Mouse (Mus musculus) heart, embryonic 16.5 days (tissue): Measurements from ENCODE around the gene Rpl13a. TPM values are rescaled to one million over a fixed set of nuclear protein-coding genes. Genes with fewer than 3 reads are reported as not detected.
A peak's percentile ranks its signal among the peaks of the same experiment; 100 is the strongest.
"Not testable (repeated sequence)": the region's sequence is repeated elsewhere in the genome, so short reads cannot be mapped to it uniquely, and the experiment has no call there.

Experiments
- ATAC-seq: fragments of 200-750 bp; cut with Nextera tagmentation; replicated peaks from 2 replicates; pipeline ENCODE4 v1.8.0; 2017; ENCODE audit warnings: moderate number of reproducible peaks; ENCODE audit not compliant: insufficient read depth, low FRiP score; ENCODE audit errors: extremely low read depth
- H3K27ac ChIP-seq: fragments of 300-500 bp; sonication (generic); 2 replicates; pipeline ENCODE4 v1.5.1; 2014; ENCODE audit warnings: mild to moderate bottlenecking, low read length, control low read depth, moderate library complexity
- H3K27me3 ChIP-seq: fragments of 300-500 bp; sonication (generic); 2 replicates; pipeline ENCODE4 v1.6.1; 2014; ENCODE audit warnings: low read length, mixed read lengths; ENCODE audit not compliant: control insufficient read depth, insufficient read depth
- H3K36me3 ChIP-seq: fragments of 300-500 bp; sonication (generic); 2 replicates; pipeline ENCODE4 v1.6.1; 2014; ENCODE audit not compliant: control insufficient read depth, insufficient read depth
- H3K4me1 ChIP-seq: fragments of 300-500 bp; sonication (generic); 2 replicates; pipeline ENCODE4 v1.6.1; 2014; ENCODE audit warnings: low read length, mixed read lengths; ENCODE audit not compliant: control insufficient read depth, insufficient read depth
- H3K4me2 ChIP-seq: fragments of 300-500 bp; sonication (generic); 2 replicates; pipeline ENCODE4 v1.6.1; 2014; ENCODE audit warnings: low read depth, mild to moderate bottlenecking, control low read depth, low read length
- H3K4me3 ChIP-seq: fragments of 300-500 bp; sonication (generic); 2 replicates; pipeline ENCODE4 v1.5.1; 2014; ENCODE audit warnings: mild to moderate bottlenecking, control low read depth, low read length
- H3K9ac ChIP-seq: fragments of 300-500 bp; sonication (generic); 2 replicates; pipeline ENCODE4 v1.6.1; 2014; ENCODE audit warnings: low read length, control low read depth
- H3K9me3 ChIP-seq: fragments of 300-500 bp; sonication (generic); replicated peaks from 2 replicates; pipeline ENCODE4 v1.6.1; 2016; ENCODE audit warnings: low read length; ENCODE audit not compliant: control insufficient read depth
- WGBS: fragments of 180-500 bp; shearing (Covaris S2); extraction: QIAGEN DNeasy Blood & Tissue Kit; methylation state at CpG from one replicate; pipeline ENCODE4 v1.1.7; 2014; 5-methylcytosine and 5-hydroxymethylcytosine counted together
- polyA plus RNA-seq: library from polyadenylated mRNA; unstranded; fragments of >200 nt; fragmentation: Nextera tagmentation; extraction: Ambion mirVana; gene quantifications from 2 replicates; pipeline ENCODE4 v1.2.1, GENCODE M21; 2015

The Rpl13a gene
- polyA plus RNA-seq, 1 experiment from 2014 or later: 727 TPM

DNA sequence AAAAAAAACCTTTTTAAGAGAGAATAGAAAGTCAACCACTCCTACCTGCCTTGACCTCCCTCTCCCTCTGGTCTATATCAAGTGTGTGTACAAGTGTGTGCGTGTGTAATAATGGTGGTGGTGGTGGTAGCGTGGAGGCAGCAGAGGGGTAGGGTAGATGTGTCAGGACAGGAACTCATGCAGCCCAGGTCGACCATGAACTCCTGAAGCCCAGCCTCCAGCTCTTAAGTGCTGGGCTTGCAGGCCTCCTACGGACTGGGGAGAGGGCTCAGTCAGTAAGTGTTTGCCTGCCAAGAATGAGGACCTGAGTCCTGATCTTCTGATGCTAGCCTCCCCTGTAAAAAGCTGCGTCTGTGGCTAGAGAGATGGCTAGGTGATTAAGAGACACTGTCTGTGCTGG is 23.6 kb downstream of the Rpl13a start:
- Histone ChIP-seq H3K27me3 (no peaks in the 10 kb centered on the region), H3K4me1 (peaks cover 16% of the 10 kb centered on the region), H3K9me3 (no peaks in the 10 kb centered on the region), H3K4me3 (no peak overlapping the region), H3K36me3 (no peaks in the 10 kb centered on the region), H3K27ac (no peak overlapping the region), H3K4me2 (no peak overlapping the region), H3K9ac (no peak overlapping the region)
- 62% methylated on average over 5 of the region's 5 CpGs for WGBS
- ATAC-seq: no peak

DNA sequence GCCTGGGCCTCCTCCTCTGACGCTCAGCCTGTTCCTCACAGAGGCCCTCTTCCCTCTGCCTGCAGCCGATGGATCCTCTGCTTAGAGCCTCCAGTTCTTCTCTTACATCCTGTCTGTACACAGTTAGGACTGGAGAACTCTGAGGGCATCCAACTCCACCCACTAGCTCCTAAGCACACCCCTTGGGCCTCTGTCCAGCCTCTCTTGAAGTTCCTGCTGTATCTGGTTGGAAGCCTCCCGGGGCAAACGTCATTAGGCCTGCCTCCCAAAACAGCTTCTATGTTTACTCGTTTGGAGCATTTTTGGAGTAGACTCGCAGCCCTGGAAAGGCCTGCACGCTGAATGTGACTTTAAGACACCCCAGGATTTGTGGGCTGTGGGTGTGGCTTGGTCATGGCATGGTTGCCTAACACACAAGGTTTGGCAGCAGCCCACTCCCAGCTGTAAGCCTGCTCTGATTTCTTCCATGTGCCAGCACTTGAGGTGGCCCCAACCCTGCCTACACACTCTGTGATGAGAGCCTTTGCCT is 24.8 kb downstream of the Rpl13a start, which contains the start of gene Fcgrt:
Gene Fcgrt, minus strand, starts transcription at position 200 of the 529 bp plus-strand sequence.
- 17% methylated on average over 7 of the region's 7 CpGs for WGBS
- peak; percentile 97 for ATAC-seq

DNA sequence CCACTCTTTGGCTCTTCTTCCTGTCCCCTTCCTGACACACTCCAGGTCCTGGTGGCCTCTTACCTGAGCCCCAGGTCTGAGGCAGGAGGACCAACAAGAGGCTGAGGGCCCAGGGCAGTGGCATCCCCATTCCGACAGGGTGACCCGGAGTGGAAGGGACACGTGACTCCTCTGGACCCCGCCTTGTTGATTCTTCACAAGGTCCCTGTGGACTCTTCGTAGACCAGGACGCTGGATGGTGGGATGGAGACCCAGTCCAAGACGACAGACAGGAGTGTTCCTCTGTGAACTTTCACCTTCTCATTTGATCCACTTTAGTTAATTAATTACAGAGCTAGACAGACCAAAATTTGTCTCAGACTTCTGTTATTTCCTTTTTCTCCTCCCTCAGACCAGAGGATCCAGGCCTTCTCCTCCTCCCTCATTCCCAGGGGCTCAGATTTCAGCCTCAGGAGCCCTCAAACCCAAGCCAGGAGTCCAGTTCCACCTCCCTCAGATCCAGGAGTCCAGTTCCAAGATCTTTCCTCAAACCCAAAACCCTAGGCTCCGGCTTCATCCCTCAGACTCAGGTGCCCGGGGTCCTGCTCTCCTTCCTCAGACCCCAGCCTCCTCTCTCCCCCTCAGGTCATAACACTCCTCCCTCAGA is 25.5 kb downstream of the Rpl13a start:
- H3K4me2 ChIP-seq: peak overlapping the region; percentile 58
- ATAC-seq: no peak
- H3K27me3 ChIP-seq: no peaks in the 10 kb centered on the region
- H3K27ac ChIP-seq: peak overlapping the region; percentile 89
- peak overlapping the region; percentile 73 for H3K9ac ChIP-seq
- 70% methylated on average over 9 of the region's 9 CpGs for WGBS
- H3K36me3 ChIP-seq: no peaks in the 10 kb centered on the region
- H3K4me1 ChIP-seq: peaks cover 16% of the 10 kb centered on the region
- H3K9me3 ChIP-seq: no peaks in the 10 kb centered on the region
- H3K4me3 ChIP-seq: peak overlapping the region; percentile 47

More for the DNA sequence above, 24.8 kb downstream of the Rpl13a start, which contains the start of gene Fcgrt:
- H3K4me1 ChIP-seq: peaks cover 16% of the 10 kb centered on the region
- H3K4me2 ChIP-seq: peak within 1 kb of the TSS; percentile 58
- H3K4me3 ChIP-seq: peak within 1 kb of the TSS; percentile 47
- no peaks in the 10 kb centered on the region for H3K9me3 ChIP-seq
- peak within 1 kb of the TSS; percentile 73 for H3K9ac ChIP-seq
- peak within 1 kb of the TSS; percentile 89 for H3K27ac ChIP-seq
- no peaks in the 10 kb centered on the region for H3K36me3 ChIP-seq
- no peaks in the 10 kb centered on the region for H3K27me3 ChIP-seq

DNA sequence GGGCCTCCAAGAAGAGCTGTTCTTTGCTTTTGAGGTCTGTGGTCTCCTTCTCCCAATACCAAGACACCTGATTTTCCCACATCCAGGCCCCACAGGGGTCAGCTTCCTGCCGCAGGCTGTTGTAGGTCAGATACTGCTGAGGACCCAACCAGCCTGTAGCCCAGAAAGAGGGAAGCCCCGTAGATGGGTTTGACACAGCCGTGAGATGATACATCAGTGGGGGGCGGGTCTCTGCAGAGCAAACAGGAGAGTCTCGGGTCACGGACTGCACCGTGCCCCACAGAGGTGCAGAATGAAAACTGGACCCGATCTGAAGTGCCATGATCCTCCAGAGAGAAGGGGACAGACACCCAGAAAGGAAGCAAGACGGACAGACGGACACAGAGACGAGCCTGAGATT is 26.1 kb downstream of the Rpl13a start:
- Histone ChIP-seq H3K9me3 (no peaks in the 10 kb centered on the region), H3K27ac (no peak overlapping the region), H3K4me3 (peak overlapping the region; percentile 47), H3K36me3 (no peaks in the 10 kb centered on the region), H3K9ac (peak overlapping the region; percentile 73; the same call in 1 of the 2 replicates), H3K4me1 (peaks cover 16% of the 10 kb centered on the region), H3K4me2 (peak overlapping the region; percentile 58), H3K27me3 (no peaks in the 10 kb centered on the region)
- ATAC-seq: no peak
- WGBS: 80% methylated on average over 11 of the region's 11 CpGs

DNA sequence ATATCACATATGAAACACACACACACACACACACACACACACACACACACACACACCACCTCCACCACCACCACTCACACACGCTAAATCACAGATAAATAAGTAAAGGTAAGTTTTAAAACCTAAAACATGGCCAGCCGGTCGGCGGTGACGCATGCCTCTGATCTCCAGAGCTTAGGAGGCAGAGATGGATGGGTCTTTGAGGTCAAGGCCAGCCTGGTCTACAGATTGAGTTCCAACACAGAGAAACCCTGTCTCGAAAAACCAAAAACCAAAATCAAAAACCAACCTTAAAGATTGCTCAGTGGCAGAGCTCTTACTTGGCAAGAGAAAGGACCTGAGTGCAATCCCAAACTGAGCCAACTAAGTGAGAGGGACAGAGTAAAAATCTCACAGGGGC is 28.5 kb downstream of the Rpl13a start:
- ATAC-seq: no peak
- H3K9ac ChIP-seq: no peak overlapping the region
- peaks cover 16% of the 10 kb centered on the region for H3K4me1 ChIP-seq
- no peak overlapping the region for H3K27ac ChIP-seq
- 88% methylated on average over 6 of the region's 6 CpGs for WGBS
- no peaks in the 10 kb centered on the region for H3K36me3 ChIP-seq
- no peak overlapping the region for H3K4me2 ChIP-seq
- H3K9me3 ChIP-seq: no peaks in the 10 kb centered on the region
- no peaks in the 10 kb centered on the region for H3K27me3 ChIP-seq
- H3K4me3 ChIP-seq: no peak overlapping the region

DNA sequence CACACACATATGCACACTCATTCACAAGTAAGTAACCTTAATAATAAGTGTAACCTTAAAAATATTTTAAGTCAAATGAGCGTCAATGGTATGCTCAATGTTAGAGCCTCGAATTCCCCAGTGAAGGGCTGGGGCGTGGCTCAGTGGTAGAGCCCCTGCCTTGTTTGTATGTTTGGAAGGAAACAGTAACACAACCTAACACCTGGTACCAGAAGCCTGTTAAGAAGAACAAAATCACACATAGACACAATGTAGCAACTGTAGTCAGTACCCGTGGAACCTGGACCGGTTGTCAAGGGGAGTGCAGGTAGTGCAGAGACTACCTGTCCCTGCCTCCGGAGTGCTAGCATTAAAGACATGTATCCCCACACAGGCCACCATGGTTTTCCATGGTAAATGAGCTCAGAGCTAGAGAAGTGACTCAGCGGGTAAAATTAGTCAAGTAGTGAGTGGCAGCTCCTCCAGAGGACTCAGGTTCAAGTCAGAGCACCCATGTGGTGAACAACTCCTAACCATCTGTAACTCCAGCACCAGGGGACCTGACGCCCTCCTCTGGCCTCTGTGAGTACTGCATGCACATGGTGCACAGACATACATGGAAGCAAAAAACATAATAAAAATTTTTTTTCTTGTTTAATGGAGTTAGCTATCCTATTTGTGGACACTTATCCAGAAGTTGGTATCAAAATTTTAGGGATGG is 29.9 kb downstream of the Rpl13a start:
- no peak for ATAC-seq
- Histone ChIP-seq H3K27me3 (no peaks in the 10 kb centered on the region), H3K27ac (no peak overlapping the region), H3K9ac (no peak overlapping the region), H3K9me3 (no peaks in the 10 kb centered on the region), H3K4me1 (peaks cover 9% of the 10 kb centered on the region; the same call in 1 of the 2 replicates), H3K4me3 (no peak overlapping the region), H3K36me3 (no peaks in the 10 kb centered on the region), H3K4me2 (no peak overlapping the region)
- WGBS: 84% methylated on average over 8 of the region's 8 CpGs

DNA sequence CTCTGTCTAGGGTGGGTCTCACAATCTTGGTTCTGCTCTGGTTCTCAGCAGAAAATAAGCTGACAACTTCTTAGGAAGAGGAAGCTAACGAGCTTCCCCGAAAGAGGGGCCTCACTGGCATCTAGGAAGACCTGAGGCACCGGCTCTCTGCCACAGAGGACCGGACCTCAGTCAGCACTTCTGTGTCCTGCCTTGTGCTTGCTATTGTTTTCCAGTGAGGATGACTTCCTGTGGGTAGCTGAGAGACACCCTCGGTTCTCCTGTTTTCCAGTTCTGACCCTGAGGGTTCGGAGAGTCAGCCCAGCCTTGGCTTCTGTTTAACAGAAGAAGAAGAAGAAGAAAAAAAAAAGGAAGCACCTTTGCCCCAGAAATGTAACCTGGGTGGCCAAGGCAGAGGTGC is 31.1 kb downstream of the Rpl13a start:
- Histone ChIP-seq H3K4me2 (no peak overlapping the region), H3K9me3 (no peaks in the 10 kb centered on the region), H3K27me3 (no peaks in the 10 kb centered on the region), H3K4me1 (peaks cover 9% of the 10 kb centered on the region), H3K4me3 (no peak overlapping the region), H3K36me3 (no peaks in the 10 kb centered on the region), H3K9ac (no peak overlapping the region), H3K27ac (no peak overlapping the region; the same call in 1 of the 2 replicates)
- WGBS: 52% methylated on average over 6 of the region's 6 CpGs
- ATAC-seq: no peak

DNA sequence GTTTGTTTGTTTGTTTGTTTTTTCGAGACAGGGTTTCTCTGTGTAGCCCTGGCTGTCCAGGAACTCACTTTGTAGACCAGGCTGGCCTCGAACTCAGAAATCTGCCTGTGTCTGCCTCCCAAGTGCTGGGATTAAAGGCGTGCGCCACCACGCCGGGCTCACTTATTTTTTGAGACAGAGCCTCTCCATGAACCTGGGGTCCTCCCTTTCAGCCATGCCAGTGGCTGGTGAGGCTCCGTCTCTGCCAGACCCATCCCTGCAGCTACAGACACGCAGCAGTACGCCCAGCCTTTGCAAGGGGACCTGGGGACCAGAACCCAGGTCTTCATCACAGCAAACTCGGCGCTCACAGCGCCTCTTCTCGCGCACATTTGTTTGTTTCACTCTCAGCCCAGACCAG is 32.6 kb downstream of the Rpl13a start:
- ATAC-seq, H3K4me2 ChIP-seq, H3K4me1 ChIP-seq, H3K36me3 ChIP-seq, H3K9me3 ChIP-seq, H3K9ac ChIP-seq, H3K4me3 ChIP-seq, H3K27me3 ChIP-seq, H3K27ac ChIP-seq: not testable (repeated sequence)
- WGBS: 93% methylated on average over 14 of the region's 14 CpGs

DNA sequence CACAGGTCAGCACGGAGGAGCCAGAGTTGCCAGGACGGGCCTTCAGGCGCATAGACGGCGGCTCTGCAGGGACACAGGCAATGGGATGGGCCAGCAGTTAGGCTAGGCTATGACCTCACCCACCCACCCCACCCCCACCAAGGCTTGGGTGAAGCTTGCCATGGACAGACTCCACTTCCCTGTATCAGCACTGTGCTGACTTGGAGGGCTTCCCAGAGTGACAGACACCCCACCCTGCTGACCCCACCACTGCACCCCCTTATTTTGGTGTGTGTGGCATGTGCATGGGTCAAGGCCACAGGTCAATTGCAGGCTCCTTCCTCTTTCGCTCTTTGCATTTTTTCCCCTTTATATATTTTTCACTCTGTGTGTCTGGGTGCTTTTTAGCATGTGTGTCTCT is 33.2 kb downstream of the Rpl13a start:
- Histone ChIP-seq H3K4me2 (no peak overlapping the region), H3K9ac (no peak overlapping the region), H3K27me3 (no peaks in the 10 kb centered on the region), H3K4me3 (no peak overlapping the region), H3K4me1 (peaks cover 13% of the 10 kb centered on the region), H3K9me3 (no peaks in the 10 kb centered on the region), H3K36me3 (no peaks in the 10 kb centered on the region), H3K27ac (no peak overlapping the region)
- WGBS: 70% methylated on average over 6 of the region's 6 CpGs
- ATAC-seq: no peak
